Mouse (Mus musculus): Measurements from ENCODE around the gene Sp100. TPM values are rescaled to one million over a fixed set of nuclear protein-coding genes. Genes with fewer than 3 reads are reported as not detected.

Sp100 gene
- polyA plus RNA-seq, 1 experiment: not detected

DNA sequence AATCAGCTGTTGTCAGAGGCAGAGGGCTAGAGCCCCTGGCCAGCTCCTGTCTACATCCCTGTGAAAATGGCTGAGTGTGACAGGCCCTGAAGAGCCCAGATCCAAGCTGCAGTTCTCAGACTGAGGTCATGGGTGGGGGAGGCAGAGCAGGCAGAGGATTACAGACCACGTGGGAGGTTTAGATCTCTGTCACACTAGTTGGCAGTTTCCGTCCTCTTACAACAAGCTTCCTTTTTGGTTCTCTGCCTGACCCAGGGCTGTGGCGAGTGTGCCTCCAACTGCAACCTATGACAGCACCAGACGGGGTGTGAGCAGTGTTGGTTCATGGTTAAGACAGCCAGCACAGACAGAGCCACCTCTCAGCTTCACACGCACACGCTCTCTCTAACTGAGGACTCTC, 101.7 kb downstream of the Sp100 start:
- Histone ChIP-seq H3K27me3 (ENCODE audit: control insufficient read depth, insufficient read depth, insufficient read length) (no peaks in the 10 kb centered on the region), H3K79me2 (ENCODE audit: control insufficient read depth, insufficient read depth) (no peaks in the 10 kb centered on the region), H3K36me3 (ENCODE audit: control insufficient read depth, insufficient read depth) (no peaks in the 10 kb centered on the region), H3ac (ENCODE audit: control insufficient read depth, insufficient read length, low read depth) (no peak overlapping the region), H3K4me3 (ENCODE audit: insufficient read depth, poor library complexity, severe bottlenecking) (no peak overlapping the region), H3K79me3 (ENCODE audit: low read depth) (no peaks in the 10 kb centered on the region)
- TF ChIP-seq MAX (IDR thresholded peaks at IDR 0.05) (no peak), MYOD1 (IDR thresholded peaks at IDR 0.05; ENCODE audit: control insufficient read depth, insufficient read length, low read depth) (no peak), CTCF (IDR thresholded peaks at IDR 0.05; ENCODE audit: control insufficient read depth, insufficient read depth, insufficient read length) (no peak), FOSL1 (IDR thresholded peaks at IDR 0.05; ENCODE audit: insufficient read depth, low read length, poor library complexity, severe bottlenecking) (no peak), USF1 (IDR thresholded peaks at IDR 0.05; ENCODE audit: low read depth) (no peak), MYOG (IDR thresholded peaks at IDR 0.05; ENCODE audit: control insufficient read depth, extremely low read depth, insufficient read length) (no peak), CEBPB (IDR thresholded peaks at IDR 0.05; ENCODE audit: low read depth) (no peak)

- no peak for TF ChIP-seq FOSL1 (IDR thresholded peaks at IDR 0.05; ENCODE audit: insufficient read depth, low read length, poor library complexity, severe bottlenecking)
- no peak for TF ChIP-seq MYOD1 (IDR thresholded peaks at IDR 0.05; ENCODE audit: control insufficient read depth, insufficient read length, low read depth)
- TF ChIP-seq MAX (IDR thresholded peaks at IDR 0.05): no peak
- TF ChIP-seq CTCF (IDR thresholded peaks at IDR 0.05; ENCODE audit: control insufficient read depth, insufficient read depth, insufficient read length): no peak
- TF ChIP-seq CEBPB (IDR thresholded peaks at IDR 0.05; ENCODE audit: low read depth): no peak
- TF ChIP-seq USF1 (IDR thresholded peaks at IDR 0.05; ENCODE audit: low read depth): no peak
- no peak for TF ChIP-seq MYOG (IDR thresholded peaks at IDR 0.05; ENCODE audit: control insufficient read depth, extremely low read depth, insufficient read length)
- Histone ChIP-seq H3K27me3 (ENCODE audit: control insufficient read depth, insufficient read depth, insufficient read length) (no peaks in the 10 kb centered on the region), H3K79me2 (ENCODE audit: control insufficient read depth, insufficient read depth) (no peaks in the 10 kb centered on the region)
These were observed 102.3 kb downstream of the Sp100 start for GRCm38 (mm10) chr1:85751932-85752680.

DNA sequence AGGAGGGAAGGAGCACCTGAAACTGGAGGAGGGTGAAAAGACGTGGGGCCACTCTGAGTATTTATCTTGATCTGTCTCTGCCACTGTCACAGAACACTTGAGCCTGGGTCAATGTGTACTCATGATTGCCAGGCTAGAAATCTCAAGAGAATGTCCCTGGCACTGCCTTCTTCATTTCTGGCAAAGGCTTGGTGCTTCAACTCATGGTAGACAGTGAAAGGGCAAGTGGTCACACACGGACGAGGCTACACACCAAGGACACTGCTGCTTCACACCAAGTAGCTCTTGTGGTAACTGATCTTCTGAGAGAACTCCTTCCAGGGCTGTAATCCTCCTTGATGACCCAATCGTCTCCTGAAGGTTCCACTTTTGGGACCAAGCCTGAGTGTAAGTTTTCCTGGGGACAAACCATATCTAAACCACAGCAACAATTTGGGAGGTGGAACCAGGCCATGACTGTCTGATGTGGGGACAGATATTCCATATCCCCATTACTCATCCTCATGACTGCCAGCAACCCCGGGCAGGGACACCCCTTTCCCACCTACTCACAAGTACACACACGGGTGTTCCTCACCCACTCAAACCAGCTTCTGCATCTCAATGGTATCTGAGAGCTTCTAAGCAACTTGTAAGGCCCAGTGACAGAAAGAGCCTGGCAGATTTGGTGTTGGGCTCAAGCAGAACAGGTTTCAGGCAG, 107.9 kb downstream of the Sp100 start:
- Histone ChIP-seq H3K27me3 (ENCODE audit: control insufficient read depth, insufficient read depth, insufficient read length) (no peaks in the 10 kb centered on the region), H3ac (ENCODE audit: control insufficient read depth, insufficient read length, low read depth) (no peak overlapping the region), H3K4me3 (ENCODE audit: insufficient read depth, poor library complexity, severe bottlenecking) (no peak overlapping the region), H3K36me3 (ENCODE audit: control insufficient read depth, insufficient read depth) (no peaks in the 10 kb centered on the region), H3K79me3 (ENCODE audit: low read depth) (no peaks in the 10 kb centered on the region), H3K79me2 (ENCODE audit: control insufficient read depth, insufficient read depth) (no peaks in the 10 kb centered on the region)
- TF ChIP-seq MYOG (IDR thresholded peaks at IDR 0.05; ENCODE audit: control insufficient read depth, extremely low read depth, insufficient read length): no peak
- TF ChIP-seq MAX (IDR thresholded peaks at IDR 0.05): no peak
- TF ChIP-seq FOSL1 (IDR thresholded peaks at IDR 0.05; ENCODE audit: insufficient read depth, low read length, poor library complexity, severe bottlenecking): no peak
- TF ChIP-seq MYOD1 (IDR thresholded peaks at IDR 0.05; ENCODE audit: control insufficient read depth, insufficient read length, low read depth): no peak
- no peak for TF ChIP-seq CTCF (IDR thresholded peaks at IDR 0.05; ENCODE audit: control insufficient read depth, insufficient read depth, insufficient read length)
- no peak for TF ChIP-seq CEBPB (IDR thresholded peaks at IDR 0.05; ENCODE audit: low read depth)
- TF ChIP-seq USF1 (IDR thresholded peaks at IDR 0.05; ENCODE audit: low read depth): no peak

More at GRCm38 (mm10) chr1:85751932-85752680, 102.3 kb downstream of the Sp100 start:
- Histone ChIP-seq H3K36me3 (ENCODE audit: control insufficient read depth, insufficient read depth) (no peaks in the 10 kb centered on the region), H3K4me3 (ENCODE audit: insufficient read depth, poor library complexity, severe bottlenecking) (no peak overlapping the region), H3ac (ENCODE audit: control insufficient read depth, insufficient read length, low read depth) (no peak overlapping the region), H3K79me3 (ENCODE audit: low read depth) (no peaks in the 10 kb centered on the region)

DNA sequence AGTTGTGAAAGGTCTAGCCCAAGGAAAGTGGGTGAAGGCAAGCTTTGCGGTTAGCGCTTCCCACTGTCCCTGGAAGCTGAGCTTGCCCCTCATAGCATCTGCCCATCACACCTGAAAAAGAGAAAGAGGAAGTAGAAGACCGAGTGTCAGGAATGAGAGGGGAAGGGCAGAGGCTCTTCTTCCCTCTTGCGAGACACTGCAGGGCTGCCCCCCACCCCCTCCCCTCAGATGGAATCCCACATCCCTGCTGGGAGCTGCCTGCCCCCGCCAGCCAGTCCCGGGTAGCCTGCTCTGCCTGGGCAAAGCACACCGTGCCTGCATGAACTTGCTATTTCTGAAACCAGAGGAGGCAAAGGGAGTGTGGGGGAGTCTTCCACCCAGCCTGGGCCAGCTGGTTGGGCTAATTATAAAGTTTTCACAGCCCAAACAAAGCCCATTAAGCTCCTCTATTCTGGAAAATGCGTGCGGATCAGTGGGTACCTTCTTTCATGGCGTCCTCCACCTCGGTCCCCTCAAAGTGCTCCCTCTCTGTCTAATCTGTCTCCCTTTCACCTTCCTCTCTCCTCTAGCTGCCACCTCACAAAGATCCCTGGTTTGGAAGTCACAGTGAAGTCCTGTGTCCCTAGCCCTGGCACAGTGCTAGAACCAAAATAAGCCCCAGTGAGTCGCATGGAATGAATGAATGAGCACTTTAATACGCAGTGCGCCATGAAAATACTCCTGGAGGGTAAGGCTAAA, 108.6 kb downstream of the Sp100 start:
- H3K4me3 ChIP-seq (ENCODE audit: insufficient read depth, poor library complexity, severe bottlenecking): no peak overlapping the region
- no peaks in the 10 kb centered on the region for H3K79me2 ChIP-seq (ENCODE audit: control insufficient read depth, insufficient read depth)
- no peaks in the 10 kb centered on the region for H3K27me3 ChIP-seq (ENCODE audit: control insufficient read depth, insufficient read depth, insufficient read length)
- TF ChIP-seq USF1 (IDR thresholded peaks at IDR 0.05; ENCODE audit: low read depth) (no peak), MYOD1 (IDR thresholded peaks at IDR 0.05; ENCODE audit: control insufficient read depth, insufficient read length, low read depth) (no peak), MYOG (IDR thresholded peaks at IDR 0.05; ENCODE audit: control insufficient read depth, extremely low read depth, insufficient read length) (no peak), MAX (IDR thresholded peaks at IDR 0.05) (no peak), CEBPB (IDR thresholded peaks at IDR 0.05; ENCODE audit: low read depth) (no peak)
- H3K79me3 ChIP-seq (ENCODE audit: low read depth): no peaks in the 10 kb centered on the region
- H3K36me3 ChIP-seq (ENCODE audit: control insufficient read depth, insufficient read depth): no peaks in the 10 kb centered on the region
- H3ac ChIP-seq (ENCODE audit: control insufficient read depth, insufficient read length, low read depth): no peak overlapping the region

DNA sequence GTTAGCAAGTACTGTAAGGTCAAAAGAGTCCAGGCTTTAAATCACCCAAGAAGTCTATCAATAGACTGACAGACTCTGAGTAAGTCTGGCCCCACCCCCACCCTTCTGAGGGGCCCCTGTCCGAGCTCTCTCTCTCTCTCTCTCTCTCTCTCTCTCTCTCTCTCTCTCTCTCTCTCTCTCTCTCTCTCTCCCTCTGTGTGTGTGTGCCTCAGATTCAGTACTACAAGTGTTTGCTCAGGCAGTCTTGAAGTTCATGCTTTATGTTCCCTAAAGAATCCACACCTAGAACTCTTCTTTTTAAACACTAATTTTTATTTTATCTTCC, 109.1 kb downstream of the Sp100 start:
- Histone ChIP-seq H3ac (ENCODE audit: control insufficient read depth, insufficient read length, low read depth) (no peak overlapping the region), H3K27me3 (ENCODE audit: control insufficient read depth, insufficient read depth, insufficient read length) (no peaks in the 10 kb centered on the region), H3K36me3 (ENCODE audit: control insufficient read depth, insufficient read depth) (no peaks in the 10 kb centered on the region), H3K4me3 (ENCODE audit: insufficient read depth, poor library complexity, severe bottlenecking) (no peak overlapping the region), H3K79me3 (ENCODE audit: low read depth) (no peaks in the 10 kb centered on the region), H3K79me2 (ENCODE audit: control insufficient read depth, insufficient read depth) (no peaks in the 10 kb centered on the region)
- TF ChIP-seq CEBPB (IDR thresholded peaks at IDR 0.05; ENCODE audit: low read depth): no peak
- TF ChIP-seq MYOG (IDR thresholded peaks at IDR 0.05; ENCODE audit: control insufficient read depth, extremely low read depth, insufficient read length): no peak
- no peak for TF ChIP-seq MAX (IDR thresholded peaks at IDR 0.05)
- no peak for TF ChIP-seq MYOD1 (IDR thresholded peaks at IDR 0.05; ENCODE audit: control insufficient read depth, insufficient read length, low read depth)
- no peak for TF ChIP-seq FOSL1 (IDR thresholded peaks at IDR 0.05; ENCODE audit: insufficient read depth, low read length, poor library complexity, severe bottlenecking)
- TF ChIP-seq CTCF (IDR thresholded peaks at IDR 0.05; ENCODE audit: control insufficient read depth, insufficient read depth, insufficient read length): no peak
- TF ChIP-seq USF1 (IDR thresholded peaks at IDR 0.05; ENCODE audit: low read depth): no peak

Small RNA genes within 50 kb of the gene (microRNA-seq; reads per million reads assigned to microRNA genes)
- not detected for gene Mir8096 (ENCODE audit: borderline microRNAs expressed)

Other genes starting within 250 kb of the Sp100 start
- gene G530012D18Rik, start 74.3 kb upstream of the Sp100 start, polyA plus RNA-seq (2012; fragmentation: generic; extraction: Trizol): not detected
- not detected for gene Sp110, start 51.2 kb upstream of the Sp100 start, polyA plus RNA-seq (2012; fragmentation: generic; extraction: Trizol)
- gene Sp140, start 49.6 kb upstream of the Sp100 start, polyA plus RNA-seq (2012; fragmentation: generic; extraction: Trizol): 0.41 TPM
- gene A630001G21Rik, start 128.7 kb downstream of the Sp100 start, polyA plus RNA-seq (2012; fragmentation: generic; extraction: Trizol): 0.08 TPM
- 16.6 TPM for gene Cab39, start 143.5 kb downstream of the Sp100 start, polyA plus RNA-seq (2012; fragmentation: generic; extraction: Trizol)
- gene Itm2c, start 244.3 kb downstream of the Sp100 start, polyA plus RNA-seq (2012; fragmentation: generic; extraction: Trizol): 60.7 TPM

All from C2C12 (cell line).